Mouse (Mus musculus) forebrain, embryonic 11.5 days (tissue): ENCODE data around the gene Lrrtm4. TPM values are rescaled to one million over a fixed set of nuclear protein-coding genes. Genes with fewer than 3 reads are reported as not detected.
A peak's percentile ranks its signal among the peaks of the same experiment; 100 is the strongest.

Source experiments
- ATAC-seq: fragments of 200-750 bp; cut with Nextera tagmentation; replicated peaks from 2 replicates; pipeline ENCODE4 v1.8.0; 2017; ENCODE audit warnings: moderate TSS enrichment; ENCODE audit not compliant: low FRiP score
- DNase-seq: peaks from one replicate; pipeline ENCODE4 v3.0.0-alpha.2; 2017; ENCODE audit warnings: low spot score
- H3K27ac ChIP-seq: fragments of 300-500 bp; sonication (generic); 2 replicates; pipeline ENCODE4 v1.5.1; 2014; ENCODE audit warnings: low read depth, low read length
- H3K27me3 ChIP-seq: fragments of 300-500 bp; sonication (generic); 2 replicates; pipeline ENCODE4 v1.6.1; 2014; ENCODE audit warnings: mild to moderate bottlenecking, low read length, mixed read lengths; ENCODE audit not compliant: control insufficient read depth, insufficient read depth
- H3K36me3 ChIP-seq: fragments of 300-500 bp; sonication (generic); 2 replicates; pipeline ENCODE4 v1.6.1; 2014; ENCODE audit warnings: mild to moderate bottlenecking, low read length, moderate library complexity, mixed read lengths; ENCODE audit not compliant: control insufficient read depth, insufficient read depth
- H3K4me1 ChIP-seq: fragments of 300-500 bp; sonication (generic); replicated peaks from 2 replicates; pipeline ENCODE4 v1.6.1; 2014; ENCODE audit warnings: low read length, mixed read lengths; ENCODE audit not compliant: control insufficient read depth, insufficient read depth
- H3K4me2 ChIP-seq: fragments of 300-500 bp; sonication (generic); 2 replicates; pipeline ENCODE4 v1.6.1; 2014; ENCODE audit warnings: low read depth, mild to moderate bottlenecking, low read length, moderate library complexity, mixed read lengths; ENCODE audit not compliant: severe bottlenecking
- H3K4me3 ChIP-seq: fragments of 300-500 bp; sonication (generic); 2 replicates; pipeline ENCODE4 v1.5.1; 2014; ENCODE audit warnings: low read depth, low read length
- H3K9ac ChIP-seq: fragments of 300-500 bp; sonication (generic); 2 replicates; pipeline ENCODE4 v1.6.1; 2014; ENCODE audit warnings: low read length
- H3K9me3 ChIP-seq: fragments of 300-500 bp; sonication (generic); 2 replicates; pipeline ENCODE4 v1.6.1; 2016; ENCODE audit warnings: low read length, mixed read lengths; ENCODE audit not compliant: control insufficient read depth
- WGBS: fragments of 180-500 bp; shearing (Covaris S2); extraction: QIAGEN DNeasy Blood & Tissue Kit; methylation state at CpG from one replicate; pipeline ENCODE4 v1.1.7; 2014; 5-methylcytosine and 5-hydroxymethylcytosine counted together
- polyA plus RNA-seq: library from polyadenylated mRNA; unstranded; fragments of >200 nt; fragmentation: Nextera tagmentation; extraction: Ambion mirVana; gene quantifications from 2 replicates; pipeline ENCODE4 v1.2.1, GENCODE M21; 2014

Lrrtm4 gene
- polyA plus RNA-seq, 1 experiment from 2014 or later, result 2.7 TPM

GRCm38 (mm10) chr6:80263972-80264371 is 245.3 kb downstream of the Lrrtm4 start:
- Histone ChIP-seq H3K4me1 (no peaks in the 10 kb centered on the region), H3K27me3 (no peaks in the 10 kb centered on the region), H3K4me2 (no peak overlapping the region), H3K9ac (no peak overlapping the region), H3K4me3 (no peak overlapping the region), H3K9me3 (no peaks in the 10 kb centered on the region), H3K27ac (no peak overlapping the region), H3K36me3 (no peaks in the 10 kb centered on the region)
- 82% methylated on average over 4 of the region's 4 CpGs for WGBS
- ATAC-seq (no peak), DNase-seq (no peak)

DNA sequence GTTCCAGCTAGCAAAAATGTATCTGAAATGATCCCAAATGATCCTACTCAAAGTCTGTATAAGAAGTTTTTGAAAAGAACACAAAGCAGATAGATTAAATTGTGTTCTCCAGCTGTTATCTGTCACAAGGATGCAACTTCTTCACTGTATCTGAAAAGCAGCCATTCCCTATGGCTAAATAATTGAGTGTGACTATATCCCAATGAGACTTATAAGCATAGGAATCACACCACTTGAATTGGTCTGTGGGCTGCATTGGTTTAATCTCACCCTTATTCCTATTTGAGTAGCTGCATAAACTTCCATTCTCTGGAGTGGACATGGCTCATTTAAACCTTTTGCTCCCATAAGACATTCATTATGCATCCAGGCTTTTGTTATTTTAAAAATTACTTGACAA is 245.9 kb downstream of the Lrrtm4 start:
- H3K27ac ChIP-seq, result no peak overlapping the region
- no peaks in the 10 kb centered on the region for H3K36me3 ChIP-seq
- no peak for ATAC-seq
- H3K4me2 ChIP-seq, result no peak overlapping the region
- H3K4me3 ChIP-seq, result no peak overlapping the region
- DNase-seq, result no peak
- H3K27me3 ChIP-seq, result no peaks in the 10 kb centered on the region
- H3K9me3 ChIP-seq, result no peaks in the 10 kb centered on the region
- H3K9ac ChIP-seq, result no peak overlapping the region
- no peaks in the 10 kb centered on the region for H3K4me1 ChIP-seq

DNA sequence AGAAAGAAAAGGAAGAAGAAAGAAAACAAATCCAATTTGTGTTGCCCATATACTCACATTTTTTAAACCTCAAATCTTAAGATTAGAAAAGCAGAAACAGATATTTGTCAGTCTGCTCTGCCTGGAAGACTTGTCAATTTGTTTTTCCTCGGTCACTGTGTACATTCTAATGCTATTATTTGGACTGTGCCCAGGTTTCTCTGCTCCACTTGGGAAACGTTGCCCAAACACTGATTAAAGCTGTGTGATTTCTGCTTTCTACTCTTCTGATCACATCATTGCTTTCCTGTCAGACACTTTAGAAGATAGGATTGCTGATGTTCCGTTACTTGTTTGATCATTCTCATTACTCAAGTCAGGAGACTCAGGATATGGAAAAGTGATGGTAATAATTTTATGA is 247.1 kb downstream of the Lrrtm4 start:
- Histone ChIP-seq H3K4me2 (no peak overlapping the region), H3K4me3 (no peak overlapping the region), H3K27me3 (no peaks in the 10 kb centered on the region), H3K9me3 (no peaks in the 10 kb centered on the region), H3K27ac (no peak overlapping the region), H3K9ac (no peak overlapping the region), H3K4me1 (no peaks in the 10 kb centered on the region), H3K36me3 (no peaks in the 10 kb centered on the region)
- 80% methylated on average over 3 of the region's 3 CpGs for WGBS
- ATAC-seq (no peak), DNase-seq (no peak)

DNA sequence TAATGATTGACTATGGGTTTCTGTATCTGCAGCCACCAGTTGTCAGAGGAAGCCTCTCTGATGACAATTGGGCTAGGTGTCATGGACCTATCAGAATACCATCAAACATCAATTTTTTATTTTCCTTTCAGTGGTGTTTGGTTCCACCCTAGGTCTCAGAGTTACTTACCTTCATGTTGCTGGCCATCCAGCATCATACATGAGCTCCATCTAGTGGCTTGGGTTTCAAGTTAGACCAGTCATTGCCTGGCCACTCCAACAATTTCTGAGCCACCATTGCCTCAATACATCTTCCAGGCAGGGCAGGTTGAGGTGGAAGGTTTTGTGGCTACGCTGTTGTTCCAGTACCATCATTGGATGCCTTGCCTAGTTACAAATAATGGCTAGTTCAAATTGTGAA is 268.3 kb downstream of the Lrrtm4 start:
- WGBS, result 89% methylated on average over 1 of the region's 1 CpGs
- no peak overlapping the region for H3K27ac ChIP-seq
- DNase-seq, result no peak

DNA sequence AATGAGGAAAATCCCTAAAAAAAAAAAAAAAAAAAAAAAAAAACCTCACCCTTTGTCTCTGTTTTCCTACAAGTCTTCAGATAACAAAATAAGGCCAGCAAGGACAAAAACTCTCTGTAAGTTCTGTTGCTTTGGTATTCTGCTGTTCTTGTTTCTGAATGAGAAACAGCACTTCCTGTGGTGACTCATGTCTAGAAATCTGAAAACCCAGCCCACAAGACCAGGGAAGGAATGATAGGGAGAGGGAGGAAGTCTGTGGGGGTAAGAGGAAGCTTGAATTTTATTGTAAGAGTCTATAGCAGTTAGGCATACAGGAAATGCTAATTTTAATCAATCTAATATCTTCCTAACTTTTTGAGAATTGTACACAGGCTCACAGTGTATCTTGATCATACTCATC is 283.2 kb downstream of the Lrrtm4 start:
- Histone ChIP-seq H3K4me1 (no peaks in the 10 kb centered on the region), H3K27ac (no peak overlapping the region), H3K9me3 (no peaks in the 10 kb centered on the region), H3K4me2 (no peak overlapping the region), H3K36me3 (no peaks in the 10 kb centered on the region), H3K9ac (no peak overlapping the region), H3K27me3 (no peaks in the 10 kb centered on the region), H3K4me3 (no peak overlapping the region)
- no peak for ATAC-seq
- DNase-seq, result no peak

More for the DNA sequence above, 268.3 kb downstream of the Lrrtm4 start:
- Histone ChIP-seq H3K9me3 (no peaks in the 10 kb centered on the region), H3K4me1 (no peaks in the 10 kb centered on the region), H3K36me3 (no peaks in the 10 kb centered on the region), H3K9ac (no peak overlapping the region), H3K27me3 (no peaks in the 10 kb centered on the region), H3K4me2 (no peak overlapping the region), H3K4me3 (no peak overlapping the region)
- ATAC-seq, result no peak

GRCm38 (mm10) chr6:80303568-80303967 is 284.9 kb downstream of the Lrrtm4 start:
- no peaks in the 10 kb centered on the region for H3K4me1 ChIP-seq
- DNase-seq, result no peak
- ATAC-seq, result no peak
- H3K27me3 ChIP-seq, result no peaks in the 10 kb centered on the region
- no peak overlapping the region for H3K4me3 ChIP-seq
- H3K27ac ChIP-seq, result no peak overlapping the region
- WGBS, result 93% methylated on average over 1 of the region's 1 CpGs
- no peaks in the 10 kb centered on the region for H3K36me3 ChIP-seq
- no peak overlapping the region for H3K9ac ChIP-seq
- no peaks in the 10 kb centered on the region for H3K9me3 ChIP-seq
- H3K4me2 ChIP-seq, result no peak overlapping the region

GRCm38 (mm10) chr6:80328391-80328790 is 309.7 kb downstream of the Lrrtm4 start:
- Histone ChIP-seq H3K9ac (no peak overlapping the region), H3K27me3 (no peaks in the 10 kb centered on the region), H3K36me3 (no peaks in the 10 kb centered on the region), H3K9me3 (no peaks in the 10 kb centered on the region), H3K4me3 (no peak overlapping the region), H3K4me2 (no peak overlapping the region), H3K4me1 (no peaks in the 10 kb centered on the region), H3K27ac (no peak overlapping the region)
- WGBS, result 88% methylated on average over 3 of the region's 3 CpGs
- DNase-seq, result no peak
- no peak for ATAC-seq

- no peak overlapping the region for H3K27ac ChIP-seq
- H3K27me3 ChIP-seq, result no peaks in the 10 kb centered on the region
- H3K4me2 ChIP-seq, result no peak overlapping the region
- H3K4me3 ChIP-seq, result no peak overlapping the region
- H3K4me1 ChIP-seq, result no peaks in the 10 kb centered on the region
- ATAC-seq (no peak), DNase-seq (no peak)
- WGBS, result 85% methylated on average over 3 of the region's 3 CpGs
- no peak overlapping the region for H3K9ac ChIP-seq
- no peaks in the 10 kb centered on the region for H3K9me3 ChIP-seq
- H3K36me3 ChIP-seq, result no peaks in the 10 kb centered on the region
These were observed 313.1 kb downstream of the Lrrtm4 start for GRCm38 (mm10) chr6:80331751-80332150.

DNA sequence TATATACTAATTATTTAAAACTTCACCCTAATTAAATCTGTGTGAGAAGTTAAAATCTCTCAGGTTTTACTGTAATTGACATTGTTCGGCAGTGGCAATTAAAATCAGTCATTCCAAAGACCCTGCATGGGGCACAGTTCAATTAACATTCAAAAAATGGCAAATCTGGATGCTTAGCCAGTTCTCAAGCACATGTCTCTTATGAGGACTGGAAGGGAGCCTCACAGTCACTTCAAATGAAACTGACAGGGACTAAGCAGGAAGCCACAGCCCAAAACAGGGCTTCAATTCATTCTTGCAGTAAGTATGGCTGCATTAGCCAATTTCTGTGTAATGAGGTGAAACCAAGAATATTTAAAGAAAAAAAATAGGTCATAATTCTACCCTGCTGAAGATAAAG is 333.6 kb downstream of the Lrrtm4 start:
- H3K9me3 ChIP-seq, result no peaks in the 10 kb centered on the region
- H3K4me3 ChIP-seq, result no peak overlapping the region
- no peaks in the 10 kb centered on the region for H3K4me1 ChIP-seq
- H3K4me2 ChIP-seq, result no peak overlapping the region
- no peak overlapping the region for H3K27ac ChIP-seq
- 63% methylated on average over 1 of the region's 1 CpGs for WGBS
- DNase-seq (no peak), ATAC-seq (peak; percentile 65)
- H3K27me3 ChIP-seq, result no peaks in the 10 kb centered on the region
- H3K9ac ChIP-seq, result no peak overlapping the region
- H3K36me3 ChIP-seq, result no peaks in the 10 kb centered on the region
